Mouse (Mus musculus): Measurements from ENCODE around the gene Neu3.

The Neu3 gene

GRCm38 (mm10) chr7:99795192-99795981 is 32.8 kb downstream of the Neu3 start:
- DNase-seq (ENCODE audit: low read depth, low spot score), result peak; percentile 70

- no peak for DNase-seq (ENCODE audit: low read depth, low spot score)
These were observed 34.1 kb downstream of the Neu3 start for GRCm38 (mm10) chr7:99794096-99794495.

- DNase-seq (ENCODE audit: low read depth, low spot score), result no peak
These were observed 37.4 kb downstream of the Neu3 start for GRCm38 (mm10) chr7:99790816-99791215.

GRCm38 (mm10) chr7:99788563-99788962 is 39.7 kb downstream of the Neu3 start:
- DNase-seq (ENCODE audit: low read depth, low spot score), result peak; percentile 46

GRCm38 (mm10) chr7:99787935-99788334 is 40.3 kb downstream of the Neu3 start:
- DNase-seq (ENCODE audit: low read depth, low spot score), result no peak

GRCm38 (mm10) chr7:99786774-99787173 is 41.4 kb downstream of the Neu3 start:
- DNase-seq (ENCODE audit: low read depth, low spot score), result no peak

GRCm38 (mm10) chr7:99785553-99785952 is 42.7 kb downstream of the Neu3 start:
- DNase-seq (ENCODE audit: low read depth, low spot score), result no peak

- DNase-seq (ENCODE audit: low read depth, low spot score), result no peak
These were observed 44.8 kb downstream of the Neu3 start for GRCm38 (mm10) chr7:99783421-99783820.

GRCm38 (mm10) chr7:99781916-99782315 is 46.3 kb downstream of the Neu3 start:
- no peak for DNase-seq (ENCODE audit: low read depth, low spot score)

- no peak for DNase-seq (ENCODE audit: low read depth, low spot score)
These were observed 46.8 kb downstream of the Neu3 start for GRCm38 (mm10) chr7:99781385-99781784.

GRCm38 (mm10) chr7:99763207-99763606 is 65.0 kb downstream of the Neu3 start, which contains the start of gene Olfr521:
Gene Olfr521, plus strand, starts transcription at chr7:99763507.
- DNase-seq (ENCODE audit: low read depth, low spot score), result no peak
